Mouse (Mus musculus): ENCODE measurements around the gene Hk2.

DNA sequence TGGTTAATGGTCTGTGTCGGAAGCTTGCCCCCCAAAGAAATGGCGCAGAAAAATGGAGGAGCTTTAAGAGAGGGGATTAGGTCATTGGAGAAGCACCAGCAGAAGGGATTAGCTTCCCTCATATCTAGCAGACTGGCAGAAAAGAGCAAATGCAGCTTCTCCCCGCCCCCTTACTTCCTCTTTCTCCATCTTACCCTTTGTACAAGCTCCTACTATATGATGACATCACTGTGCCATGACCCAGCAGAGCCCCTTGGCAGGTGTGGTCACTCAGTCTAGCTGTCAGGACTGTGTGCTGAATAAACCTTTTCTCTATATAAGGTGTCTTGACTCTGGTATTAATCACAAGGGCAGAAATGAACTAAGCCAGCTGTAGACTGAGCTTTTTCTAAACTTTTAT is 58.6 kb downstream of the Hk2 start:
- no peak for TF ChIP-seq CTCF (IDR thresholded peaks at IDR 0.05; ENCODE audit: low read depth, low read length)
- no peak for TF ChIP-seq POLR2A (IDR thresholded peaks at IDR 0.05; ENCODE audit: extremely low read depth, insufficient read depth, low read length)

Data from liver, adult 2 months (tissue).